Comparison of ENCODE assay signal across 24 mouse cellular contexts in the genomic region with DNA sequence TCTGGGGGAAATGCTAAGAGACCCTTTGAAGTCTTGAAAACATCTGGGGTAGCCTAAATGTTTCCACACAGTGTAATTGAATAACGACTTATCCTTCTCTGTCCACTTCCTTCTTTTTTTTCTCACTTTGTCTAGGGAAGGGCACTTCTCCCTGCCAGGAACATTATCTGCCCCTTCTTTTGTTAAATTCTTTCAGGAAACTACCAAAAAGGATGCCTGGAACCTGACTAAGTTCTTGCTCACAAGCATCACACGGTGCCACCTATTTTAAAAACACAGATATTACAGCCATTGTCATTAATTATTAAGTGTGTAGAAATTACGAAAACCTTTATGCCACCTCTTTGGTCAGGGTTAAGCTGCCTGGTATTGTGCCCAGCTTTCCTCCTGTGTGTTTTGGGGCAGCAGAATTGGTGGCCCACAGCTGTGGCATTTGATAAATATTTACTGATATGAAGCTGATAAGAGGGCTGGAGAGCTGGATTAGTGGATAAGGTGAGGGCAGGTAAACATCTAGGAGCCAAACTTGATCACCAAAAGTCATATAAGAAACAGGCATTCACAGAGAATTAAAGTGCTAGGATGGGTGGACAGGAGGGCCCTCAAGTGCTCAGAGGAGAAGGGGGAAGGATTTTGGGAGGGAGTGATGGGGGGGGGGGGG.
DNase-seq lines count a peak whose midpoint lies in the region; ATAC-seq lines count a peak whose summit lies in the region.
"Had no signal": no experiment of that assay in that cellular context is flagged by ENCODE, and none has a peak within 500 bp of the region (broad histone marks: within the 10 kb centered on the region; RNA-seq: fewer than 3 reads in every experiment).

No protein-coding gene starts in this region.

- H3K27me3 ChIP-seq in heart, embryonic 13.5 days (replicated peaks), result no peaks in the 10 kb centered on the region
- no peaks in the 10 kb centered on the region; the same call in none of the 2 replicates for H3K27me3 ChIP-seq in embryonic facial prominence, embryonic 13.5 days
- no peaks in the 10 kb centered on the region for H3K27me3 ChIP-seq in kidney, embryonic 14.5 days (ENCODE audit: control insufficient read depth, insufficient read depth, low read length)
- H3K27me3 ChIP-seq: embryonic facial prominence, embryonic 15.5 days; forebrain, embryonic 13.5 days; liver, embryonic 13.5 days; neural tube, embryonic 12.5 days had no signal

- DNase-seq in heart, postnatal 25 days (ENCODE audit: low spot score), result no peak
- no peak for DNase-seq in c-Kit-positive CD71-positive TER-119-positive erythroid progenitor cells, embryonic 14.5 days (ENCODE audit: low spot score)
- DNase-seq: cerebellum, adult 11-12 months; cerebellum, adult 9-11 months; gastrocnemius, postnatal 14 days; heart, adult 18-20 months; heart, postnatal 14 days; kidney, adult 2 months; kidney, postnatal 10 days; left cerebral cortex, postnatal 4 days; liver, embryonic 13.5 days; lung, adult 18-20 months; lung, postnatal 10 days had no signal

- H3K4me2 ChIP-seq in heart, embryonic 13.5 days, result peak overlapping the region; percentile 74; the same call in 1 of the 2 replicates
- H3K4me2 ChIP-seq in embryonic facial prominence, embryonic 13.5 days, result peak overlapping the region; percentile 54; the same call in 1 of the 2 replicates
- no peak overlapping the region for H3K4me2 ChIP-seq in kidney, embryonic 14.5 days (replicated peaks; ENCODE audit: low read depth, low read length)

- peaks cover 21% of the 10 kb centered on the region for H3K4me1 ChIP-seq in heart, embryonic 13.5 days
- peaks cover 28% of the 10 kb centered on the region for H3K4me1 ChIP-seq in embryonic facial prominence, embryonic 13.5 days
- 0 out of 2 replicates have a peak, but pooled peaks cover 7% of the 10 kb centered on the region for H3K4me1 ChIP-seq in kidney, embryonic 14.5 days (ENCODE audit: control insufficient read depth, insufficient read depth, low read length)
- H3K4me1 ChIP-seq: liver, embryonic 13.5 days had no signal

- no peak overlapping the region for H3K27ac ChIP-seq in heart, embryonic 13.5 days (replicated peaks)
- H3K27ac ChIP-seq in embryonic facial prominence, embryonic 13.5 days, result no peak overlapping the region
- no peak overlapping the region for H3K27ac ChIP-seq in kidney, embryonic 14.5 days (ENCODE audit: low read depth, low read length)
- H3K27ac ChIP-seq: embryonic facial prominence, embryonic 15.5 days; forebrain, embryonic 13.5 days; liver, embryonic 13.5 days; midbrain, embryonic 12.5 days; neural tube, embryonic 12.5 days had no signal

- no peak overlapping the region for H3K9ac ChIP-seq in heart, embryonic 13.5 days
- H3K9ac ChIP-seq in embryonic facial prominence, embryonic 13.5 days, result no peak overlapping the region
- H3K9ac ChIP-seq in kidney, embryonic 14.5 days (ENCODE audit: low read depth, low read length), result no peak overlapping the region
- H3K9ac ChIP-seq: forebrain, embryonic 13.5 days; liver, embryonic 13.5 days; midbrain, embryonic 12.5 days; neural tube, embryonic 12.5 days had no signal

- no peaks in the 10 kb centered on the region for H3K36me3 ChIP-seq in heart, embryonic 13.5 days
- H3K36me3 ChIP-seq in embryonic facial prominence, embryonic 13.5 days, result no peaks in the 10 kb centered on the region
- no peaks in the 10 kb centered on the region for H3K36me3 ChIP-seq in kidney, embryonic 14.5 days (ENCODE audit: control insufficient read depth, insufficient read depth, low read length)
- H3K36me3 ChIP-seq: embryonic facial prominence, embryonic 15.5 days; liver, embryonic 13.5 days; midbrain, embryonic 12.5 days; neural tube, embryonic 12.5 days had no signal

- intact Hi-C loops in heart, postnatal 25 days (cut with DNase I), result no loop called here

- ATAC-seq in heart, embryonic 13.5 days (ENCODE audit: extremely low read depth, insufficient number of reproducible peaks, low FRiP score, low TSS enrichment), result no peak
- peak; percentile 62 for ATAC-seq in common myeloid progenitor, adult 5-6 weeks (replicated peaks; ENCODE audit: low read depth, poor library complexity, severe bottlenecking)
- no peak for ATAC-seq in embryonic facial prominence, embryonic 13.5 days (ENCODE audit: insufficient number of reproducible peaks, insufficient read depth, low FRiP score, low TSS enrichment, low read depth)
- 0 out of 2 replicates have a peak, but pooled peaks have one; percentile 26 for ATAC-seq in megakaryocyte, adult 5-6 weeks (ENCODE audit: poor library complexity, severe bottlenecking)
- ATAC-seq in kidney, embryonic 14.5 days (ENCODE audit: low FRiP score, low TSS enrichment), result no peak
- ATAC-seq: CD4-positive, CD25-positive, alpha-beta regulatory T cell, adult 4 months had no signal

- H3K4me3 ChIP-seq in heart, embryonic 13.5 days, result no peak overlapping the region
- H3K4me3 ChIP-seq in embryonic facial prominence, embryonic 13.5 days, result no peak overlapping the region
- no peak overlapping the region for H3K4me3 ChIP-seq in kidney, embryonic 14.5 days (ENCODE audit: low read length)
- H3K4me3 ChIP-seq: forebrain, embryonic 13.5 days; liver, embryonic 13.5 days; myocyte; neural tube, embryonic 12.5 days had no signal

- H3K9me3 ChIP-seq in heart, embryonic 13.5 days, result no peaks in the 10 kb centered on the region
- no peaks in the 10 kb centered on the region for H3K9me3 ChIP-seq in embryonic facial prominence, embryonic 13.5 days
- no peaks in the 10 kb centered on the region for H3K9me3 ChIP-seq in kidney, embryonic 14.5 days (ENCODE audit: control insufficient read depth, low read length)
- H3K9me3 ChIP-seq: embryonic facial prominence, embryonic 15.5 days; forebrain, embryonic 13.5 days; liver, embryonic 13.5 days; midbrain, embryonic 12.5 days; neural tube, embryonic 12.5 days had no signal

- WGBS in heart, embryonic 13.5 days, result 57% methylated on average over 3 of the region's 3 CpGs
- WGBS in embryonic facial prominence, embryonic 13.5 days, result 30% methylated on average over 3 of the region's 3 CpGs
- WGBS in kidney, embryonic 14.5 days, result 50% methylated on average over 3 of the region's 3 CpGs

Comparison
In these comparisons a context has a peak if more than half of its experiments do, and no peak if none do; other contexts are left out.
1. ATAC-seq: peak in common myeloid progenitor, adult 5-6 weeks (single experiment) and megakaryocyte, adult 5-6 weeks (single experiment); none in heart, embryonic 13.5 days (single experiment), embryonic facial prominence, embryonic 13.5 days (single experiment) and kidney, embryonic 14.5 days (single experiment).